Mouse (Mus musculus) E14TG2a.4 (cell line): Measurements from ENCODE around the gene Rftn1.

Experiments
- CTCF ChIP-seq: conservative IDR thresholded peaks from 2 replicates; pipeline ENCODE4 v1.5.1; 2014; ENCODE audit warnings: low read length
- NANOG ChIP-seq: IDR thresholded peaks from 2 replicates; pipeline ENCODE4 v1.6.1; 2014; ENCODE audit warnings: borderline replicate concordance, low read length, mixed read lengths
- POU5F1 ChIP-seq: IDR thresholded peaks from 2 replicates; pipeline ENCODE4 v1.6.1; 2014; ENCODE audit warnings: low read length, borderline replicate concordance

- no peak for TF ChIP-seq CTCF
- TF ChIP-seq NANOG, result no peak
- TF ChIP-seq POU5F1, result no peak
Observed at GRCm38 (mm10) chr17:50047182-50047581, 143.3 kb downstream of the Rftn1 start.
